Comparison of ENCODE assay signal across 21 mouse cellular contexts in the genomic region with DNA sequence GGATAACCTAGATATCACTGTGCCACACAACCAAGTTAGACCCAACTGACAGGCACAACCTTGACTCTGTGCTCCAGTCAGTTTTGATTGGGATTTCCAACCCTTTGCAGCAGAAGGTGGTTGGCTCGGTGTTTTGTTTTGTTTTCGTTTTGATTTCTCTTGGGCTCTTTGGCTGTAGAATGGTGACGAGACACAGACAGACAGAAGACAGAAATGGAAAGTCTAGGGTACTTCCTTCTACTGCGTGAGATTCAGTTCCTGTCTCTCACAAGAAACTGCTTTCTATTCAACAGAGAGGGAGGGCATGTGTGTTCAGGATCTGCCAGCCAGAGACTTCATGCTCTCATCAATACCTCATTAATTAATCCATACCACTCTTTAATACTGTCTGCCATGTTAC. TPM values are rescaled to one million over a fixed set of nuclear protein-coding genes. Genes with fewer than 3 reads are reported as not detected.
DNase-seq lines count a peak whose midpoint lies in the region; ATAC-seq and TF ChIP-seq lines count a peak whose summit lies in the region.
"Had no signal": no experiment of that assay in that cellular context is flagged by ENCODE, and none has a peak within 500 bp of the region (broad histone marks: within the 10 kb centered on the region; RNA-seq: fewer than 3 reads in every experiment).

No protein-coding gene starts in this region.

- no peaks in the 10 kb centered on the region for H3K27me3 ChIP-seq in liver, adult 2 months (ENCODE audit: control insufficient read depth, insufficient read depth, low read length)
- no peaks in the 10 kb centered on the region for H3K27me3 ChIP-seq in liver, embryonic 11.5 days (replicated peaks; ENCODE audit: control insufficient read depth, insufficient read depth, low read length)
- H3K27me3 ChIP-seq in CH12.LX (replicated peaks) = no peaks in the 10 kb centered on the region
- no peaks in the 10 kb centered on the region for H3K27me3 ChIP-seq in kidney, embryonic 15.5 days
- H3K27me3 ChIP-seq: embryonic facial prominence, embryonic 13.5 days; midbrain, embryonic 12.5 days had no signal

- TF ChIP-seq CTCF in liver, adult 2 months (IDR thresholded peaks at IDR 0.05; ENCODE audit: low read depth, low read length) = no peak
- TF ChIP-seq CTCF in CH12.LX (conservative IDR thresholded peaks at IDR 0.05 in 1 of 2, IDR thresholded peaks at IDR 0.05 in 1 of 2; ENCODE audit: low read depth in 2 of 2, low read length in 2 of 2) = no peak

- peak overlapping the region; percentile 10; the same call in 1 of the 2 replicates for H3K4me3 ChIP-seq in liver, adult 2 months (ENCODE audit: insufficient read depth, low read depth, low read length)
- H3K4me3 ChIP-seq in liver, embryonic 11.5 days (ENCODE audit: low read depth, low read length) = no peak overlapping the region
- peak overlapping the region; percentile 10 to 35 (median 32) for H3K4me3 ChIP-seq in CH12.LX (replicated peaks in 1 of 3; ENCODE audit: low read depth in 2 of 3, low read length in 2 of 3, poor library complexity in 1 of 3)
- no peak overlapping the region for H3K4me3 ChIP-seq in kidney, embryonic 15.5 days (replicated peaks)
- H3K4me3 ChIP-seq: embryonic facial prominence, embryonic 13.5 days; midbrain, embryonic 12.5 days had no signal

- H3K9me3 ChIP-seq in liver, embryonic 11.5 days (ENCODE audit: control insufficient read depth, low read length) = no peaks in the 10 kb centered on the region
- H3K9me3 ChIP-seq in CH12.LX (replicated peaks; ENCODE audit: low read length) = no peaks in the 10 kb centered on the region
- no peaks in the 10 kb centered on the region for H3K9me3 ChIP-seq in kidney, embryonic 15.5 days (replicated peaks)
- H3K9me3 ChIP-seq: embryonic facial prominence, embryonic 13.5 days; midbrain, embryonic 12.5 days had no signal

- no peaks in the 10 kb centered on the region for H3K4me1 ChIP-seq in liver, adult 2 months (ENCODE audit: control insufficient read depth, insufficient read depth, low read length)
- H3K4me1 ChIP-seq in liver, embryonic 11.5 days (replicated peaks; ENCODE audit: control insufficient read depth, insufficient read depth, low read length) = no peaks in the 10 kb centered on the region
- peaks cover 12 to 44% of the 10 kb centered on the region in 2 experiments; a peak in 3 of 4 replicates for H3K4me1 ChIP-seq in CH12.LX (ENCODE audit: control insufficient read depth in 1 of 2, insufficient read depth in 2 of 2)
- no peaks in the 10 kb centered on the region for H3K4me1 ChIP-seq in kidney, embryonic 15.5 days
- H3K4me1 ChIP-seq: embryonic facial prominence, embryonic 13.5 days; midbrain, embryonic 12.5 days had no signal

- 67% methylated on average over 4 of the region's 4 CpGs for WGBS in liver, adult 2 months
- 67% methylated on average over 4 of the region's 4 CpGs for WGBS in liver, embryonic 11.5 days
- WGBS in kidney, embryonic 15.5 days = 73% methylated on average over 4 of the region's 4 CpGs

- no peak for TF ChIP-seq POLR2A in liver, adult 2 months (IDR thresholded peaks at IDR 0.05; ENCODE audit: extremely low read depth, insufficient read depth, low read length)
- TF ChIP-seq POLR2A in CH12.LX (IDR thresholded peaks at IDR 0.05; ENCODE audit: low read depth, low read length) = peak; percentile 43

- H3K79me2 ChIP-seq in liver, adult 2 months (ENCODE audit: control insufficient read depth, insufficient read depth, low read length) = no peaks in the 10 kb centered on the region
- 0 out of 2 replicates have a peak, but pooled peaks cover 4% of the 10 kb centered on the region for H3K79me2 ChIP-seq in CH12.LX (replicated peaks; ENCODE audit: control insufficient read depth, extremely low read depth, insufficient read depth, poor library complexity, severe bottlenecking)

- no peak overlapping the region for H3K9ac ChIP-seq in liver, adult 2 months (ENCODE audit: low read depth, low read length)
- no peak overlapping the region for H3K9ac ChIP-seq in liver, embryonic 11.5 days (ENCODE audit: low read depth, low read length)
- H3K9ac ChIP-seq in CH12.LX (ENCODE audit: insufficient read depth, low read depth) = peak overlapping the region; percentile 48; the same call in 1 of the 2 replicates
- H3K9ac ChIP-seq in kidney, embryonic 15.5 days = no peak overlapping the region
- H3K9ac ChIP-seq: embryonic facial prominence, embryonic 13.5 days; lung, embryonic 14.5 days; midbrain, embryonic 12.5 days had no signal

- no peak for ATAC-seq in liver, embryonic 11.5 days (replicated peaks; ENCODE audit: low FRiP score)
- peak; percentile 72 for ATAC-seq in granulocyte monocyte progenitor cell, adult 5-6 weeks (replicated peaks; ENCODE audit: poor library complexity, severe bottlenecking)
- ATAC-seq in kidney, embryonic 15.5 days (replicated peaks; ENCODE audit: low FRiP score) = no peak

- no peak for TF ChIP-seq RAD21 in CH12.LX (IDR thresholded peaks at IDR 0.05; ENCODE audit: low read depth, low read length)

- in situ Hi-C loops in CH12.LX (cut with MboI; ENCODE audit: low pct_ligation_motif_present, low pct_unique_long_range_greater_than_20kb, low sequenced_read_pairs) = no loop called here

- no peaks in the 10 kb centered on the region for H3K36me3 ChIP-seq in liver, adult 2 months (ENCODE audit: control insufficient read depth, insufficient read depth, low read length)
- H3K36me3 ChIP-seq in liver, embryonic 11.5 days (ENCODE audit: control insufficient read depth, insufficient read depth, low read length) = no peaks in the 10 kb centered on the region
- H3K36me3 ChIP-seq in CH12.LX (replicated peaks in 1 of 2; ENCODE audit: control insufficient read depth in 1 of 2, insufficient read depth in 1 of 2, low read length in 1 of 2) = no peaks in the 10 kb centered on the region
- H3K36me3 ChIP-seq in kidney, embryonic 15.5 days = no peaks in the 10 kb centered on the region
- H3K36me3 ChIP-seq: embryonic facial prominence, embryonic 13.5 days; midbrain, embryonic 12.5 days had no signal

- no peak overlapping the region for H3K27ac ChIP-seq in liver, adult 2 months (replicated peaks; ENCODE audit: insufficient read depth, low read depth, low read length)
- H3K27ac ChIP-seq in liver, embryonic 11.5 days (ENCODE audit: low read depth, low read length) = no peak overlapping the region
- H3K27ac ChIP-seq in CH12.LX (ENCODE audit: insufficient read depth, low read depth) = peak overlapping the region; percentile 34; the same call in 1 of the 2 replicates
- H3K27ac ChIP-seq in kidney, embryonic 15.5 days = no peak overlapping the region
- H3K27ac ChIP-seq: embryonic facial prominence, embryonic 13.5 days; midbrain, embryonic 12.5 days had no signal

- no peak for TF ChIP-seq EP300 in CH12.LX (IDR thresholded peaks at IDR 0.05; ENCODE audit: low read length)

- peak; percentile 16 for DNase-seq in liver, adult 2 months (ENCODE audit: extremely low read depth, low read depth, low spot score)
- DNase-seq in liver, embryonic 11.5 days (ENCODE audit: low spot score) = no peak
- DNase-seq in CH12.LX (ENCODE audit: extremely low read depth) = peak; percentile 54
- peak; percentile 16 for DNase-seq in telencephalon, adult 2 months (ENCODE audit: low read depth, low spot score)
- DNase-seq in testis, postnatal 14 days (ENCODE audit: low spot score) = no peak
- DNase-seq: adrenal gland, postnatal 10 days; cerebellum, adult 8-10 months; gastrocnemius, postnatal 10 days; kidney, adult 8-10 months; liver; lung, embryonic 14.5 days; lung, postnatal 4 days had no signal

- H3K4me2 ChIP-seq in liver, embryonic 11.5 days = no peak overlapping the region
- peak overlapping the region; percentile 80 for H3K4me2 ChIP-seq in CH12.LX (ENCODE audit: insufficient read depth, low read depth, poor library complexity, severe bottlenecking)
- H3K4me2 ChIP-seq in kidney, embryonic 15.5 days = no peak overlapping the region
- H3K4me2 ChIP-seq: embryonic facial prominence, embryonic 13.5 days; lung, embryonic 14.5 days; midbrain, embryonic 12.5 days had no signal

- dilution Hi-C loops in CH12.LX (cut with MboI; ENCODE audit: extremely low pct_ligation_motif_present, extremely low pct_unique_long_range_greater_than_20kb, low sequenced_read_pairs) = no loop called here

RNA-seq across cellular contexts. Expression of gene Dyrk4, which starts 10.9 kb away (rescaled TPM):
- total RNA-seq in liver, adult 2 months (2014; rRNA removed) = 0.07 TPM in 1 of 2 replicates, not detected in the other
- polyA plus RNA-seq in liver, adult 2 months (2012; rRNA removed) = not detected in 2 replicates
- polyA plus RNA-seq in liver, embryonic 11.5 days (2014; fragmentation: Nextera tagmentation; extraction: Ambion mirVana) = not detected in 2 replicates
- total RNA-seq in CH12.LX (2012; rRNA removed) (8.8 and 13.1 TPM in 2 replicates), CH12.LX (2014; rRNA removed) (7.3 and 7.8 TPM in 2 replicates)
- 30.0 and 30.3 TPM in 2 replicates for polyA plus RNA-seq in CH12.LX (2012; ENCODE audit: insufficient read length, low read depth)
- not detected in 2 replicates for total RNA-seq in granulocyte monocyte progenitor cell, adult 5-6 weeks (2014; fragmentation: Nextera tagmentation)
- not detected in 2 replicates for total RNA-seq in granulocyte monocyte progenitor cell, adult 5-6 weeks (2017)
- not detected in 2 replicates for polyA plus RNA-seq in kidney, embryonic 15.5 days (2015; fragmentation: Nextera tagmentation; extraction: Ambion mirVana)
- total RNA-seq: gastrocnemius, postnatal 10 days had no signal
- polyA plus RNA-seq: hindbrain, embryonic 11.5 days; midbrain, embryonic 12.5 days; neural tube, embryonic 14.5 days had no signal

RNA-seq across cellular contexts. Expression of gene Rad51ap1, which starts 28.7 kb away (rescaled TPM):
- total RNA-seq in liver, adult 2 months (2014; rRNA removed) = 0.28 and 0.67 TPM in 2 replicates
- polyA plus RNA-seq in liver, adult 2 months (2012; rRNA removed) = 0.12 and 0.20 TPM in 2 replicates
- 85.7 and 95.3 TPM in 2 replicates for polyA plus RNA-seq in liver, embryonic 11.5 days (2014; fragmentation: Nextera tagmentation; extraction: Ambion mirVana)
- total RNA-seq in CH12.LX (2012; rRNA removed) = 30.0 and 39.2 TPM in 2 replicates
- total RNA-seq in CH12.LX (2014; rRNA removed) = 84.1 and 87.9 TPM in 2 replicates
- polyA plus RNA-seq in CH12.LX (2012; ENCODE audit: insufficient read length, low read depth) = 79.1 and 118 TPM in 2 replicates
- total RNA-seq in granulocyte monocyte progenitor cell, adult 5-6 weeks (2014; fragmentation: Nextera tagmentation) = 45.2 and 51.5 TPM in 2 replicates
- total RNA-seq in granulocyte monocyte progenitor cell, adult 5-6 weeks (2017) = 140 and 161 TPM in 2 replicates
- 58.2 and 61.5 TPM in 2 replicates for polyA plus RNA-seq in kidney, embryonic 15.5 days (2015; fragmentation: Nextera tagmentation; extraction: Ambion mirVana)

RNA-seq across cellular contexts. Expression of gene D6Wsu163e, which starts 29.0 kb away (rescaled TPM):
- 9.7 and 13.9 TPM in 2 replicates for total RNA-seq in liver, adult 2 months (2014; rRNA removed)
- polyA plus RNA-seq in liver, adult 2 months (2012; rRNA removed) = 2.6 and 2.7 TPM in 2 replicates
- polyA plus RNA-seq in liver, embryonic 11.5 days (2014; fragmentation: Nextera tagmentation; extraction: Ambion mirVana) = 20.9 and 27.1 TPM in 2 replicates
- total RNA-seq in CH12.LX (2012; rRNA removed) (18.7 and 26.5 TPM in 2 replicates), CH12.LX (2014; rRNA removed) (42.0 and 42.7 TPM in 2 replicates)
- polyA plus RNA-seq in CH12.LX (2012; ENCODE audit: insufficient read length, low read depth) = 26.6 and 31.1 TPM in 2 replicates
- total RNA-seq in granulocyte monocyte progenitor cell, adult 5-6 weeks (2014; fragmentation: Nextera tagmentation) = 33.5 and 37.2 TPM in 2 replicates
- total RNA-seq in granulocyte monocyte progenitor cell, adult 5-6 weeks (2017) = 40.2 and 51.9 TPM in 2 replicates
- polyA plus RNA-seq in kidney, embryonic 15.5 days (2015; fragmentation: Nextera tagmentation; extraction: Ambion mirVana) = 17.2 and 18.0 TPM in 2 replicates

RNA-seq across cellular contexts. Expression of gene Akap3, which starts 57.8 kb away (rescaled TPM):
- total RNA-seq in liver, adult 2 months (2014; rRNA removed) = 0.09 TPM in 1 of 2 replicates, not detected in the other
- 0.02 TPM in 1 of 2 replicates, not detected in the other for polyA plus RNA-seq in liver, adult 2 months (2012; rRNA removed)
- not detected in 2 replicates for polyA plus RNA-seq in liver, embryonic 11.5 days (2014; fragmentation: Nextera tagmentation; extraction: Ambion mirVana)
- 0.63 and 2.0 TPM in 2 replicates for total RNA-seq in CH12.LX (2012; rRNA removed)
- total RNA-seq in CH12.LX (2014; rRNA removed) = 1.2 and 1.6 TPM in 2 replicates
- polyA plus RNA-seq in CH12.LX (2012; ENCODE audit: insufficient read length, low read depth) = 2.0 TPM in 2 replicates
- not detected in 2 replicates for total RNA-seq in granulocyte monocyte progenitor cell, adult 5-6 weeks (2014; fragmentation: Nextera tagmentation)
- total RNA-seq in granulocyte monocyte progenitor cell, adult 5-6 weeks (2017) = not detected in 2 replicates
- 0.05 and 0.08 TPM in 2 replicates for polyA plus RNA-seq in kidney, embryonic 15.5 days (2015; fragmentation: Nextera tagmentation; extraction: Ambion mirVana)
- total RNA-seq: gastrocnemius, postnatal 10 days had no signal
- polyA plus RNA-seq: embryonic facial prominence, embryonic 13.5 days; heart, postnatal 0 days; stomach, embryonic 14.5 days; thymus, postnatal 0 days had no signal

Comparison
In these comparisons a context has a peak if more than half of its experiments do, and no peak if none do; other contexts are left out.
1. DNase-seq: peak in liver, adult 2 months (single experiment), CH12.LX (single experiment) and telencephalon, adult 2 months (single experiment); none in liver, embryonic 11.5 days (single experiment) and testis, postnatal 14 days (single experiment).
2. H3K4me3 ChIP-seq: peak in liver, adult 2 months (single experiment) and CH12.LX (3 of 3); none in liver, embryonic 11.5 days (single experiment) and kidney, embryonic 15.5 days (single experiment).
3. RNA of gene Rad51ap1, which starts 28.7 kb away (polyA plus RNA-seq): 85.7 to 95.3 TPM in liver, embryonic 11.5 days, 79.1 to 118 TPM in CH12.LX and 58.2 to 61.5 TPM in kidney, embryonic 15.5 days; 0.12 to 0.20 TPM in liver, adult 2 months; every median in the first group is over 10 times any median in the second.
4. RNA of gene Dyrk4, which starts 10.9 kb away (polyA plus RNA-seq): 30.0 to 30.3 TPM in CH12.LX; not detected in liver, adult 2 months, not detected in liver, embryonic 11.5 days and not detected in kidney, embryonic 15.5 days; every median in the first group is over 10 times any median in the second.